Mouse (Mus musculus): ENCODE measurements around the gene Naglu. TPM values are rescaled to one million over a fixed set of nuclear protein-coding genes. Genes with fewer than 3 reads are reported as not detected.

Naglu gene
- polyA plus RNA-seq, 1 experiment from 2014 or later: 12.7 TPM

GRCm38 (mm10) chr11:101095314-101096024 lies 25.7 kb downstream of the Naglu start, which contains the start of gene Psmc3ip:
TSS of gene Psmc3ip (minus strand) at chr11:101095436.
- whole genome bisulfite sequencing: under 1% methylated on average over 43 of the region's 43 CpGs
- Histone ChIP-seq H3K36me3 (ENCODE audit: control insufficient read depth, insufficient read depth, low read length) (peaks cover 73% of the 10 kb centered on the region), H3K27ac (ENCODE audit: low read depth) (peak within 1 kb of the TSS; percentile 78), H3K4me3 (ENCODE audit: low read depth, low read length) (peak within 1 kb of the TSS; percentile 98), H3K9ac (ENCODE audit: low read length) (peak within 1 kb of the TSS; percentile 72), H3K4me2 (ENCODE audit: low read length) (peak within 1 kb of the TSS; percentile 95), H3K27me3 (replicated peaks; ENCODE audit: control insufficient read depth, insufficient read depth, low read length) (no peaks in the 10 kb centered on the region), H3K9me3 (ENCODE audit: control insufficient read depth, low read length) (no peaks in the 10 kb centered on the region), H3K4me1 (replicated peaks; ENCODE audit: control insufficient read depth, insufficient read depth, low read length) (peaks cover 7% of the 10 kb centered on the region)
- ATAC-seq (replicated peaks; ENCODE audit: low FRiP score, low TSS enrichment, low read depth): peak; percentile 94
- peak; percentile 95 for DNase-seq (ENCODE audit: low spot score)

DNA sequence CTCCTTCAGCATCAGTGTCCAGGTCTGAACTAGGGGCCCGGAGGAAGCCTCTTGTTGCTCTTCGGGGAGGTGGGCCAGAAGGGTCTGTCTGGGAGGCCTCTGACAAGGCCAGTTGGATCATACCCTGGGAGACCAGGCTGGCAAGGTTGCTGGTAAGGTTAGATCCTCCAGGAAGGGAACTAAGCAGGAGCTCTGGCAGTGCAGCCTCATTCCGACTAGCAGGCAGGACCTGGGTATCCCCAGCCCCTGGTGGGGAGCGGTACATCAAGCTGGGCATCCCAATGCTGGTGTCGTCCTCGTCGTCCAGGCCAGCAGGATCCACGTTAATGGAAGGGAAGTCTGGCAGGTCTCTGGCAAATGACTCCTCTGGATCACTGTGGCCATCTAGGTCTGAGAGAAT lies 28.4 kb downstream of the Naglu start:
- Histone ChIP-seq H3K9me3 (ENCODE audit: control insufficient read depth, low read length) (no peaks in the 10 kb centered on the region), H3K4me3 (ENCODE audit: low read depth, low read length) (no peak overlapping the region), H3K9ac (ENCODE audit: low read length) (no peak overlapping the region), H3K36me3 (ENCODE audit: control insufficient read depth, insufficient read depth, low read length) (peaks cover 71% of the 10 kb centered on the region), H3K27ac (ENCODE audit: low read depth) (no peak overlapping the region), H3K4me2 (ENCODE audit: low read length) (no peak overlapping the region), H3K4me1 (replicated peaks; ENCODE audit: control insufficient read depth, insufficient read depth, low read length) (peaks cover 7% of the 10 kb centered on the region), H3K27me3 (replicated peaks; ENCODE audit: control insufficient read depth, insufficient read depth, low read length) (no peaks in the 10 kb centered on the region)
- DNase-seq (ENCODE audit: low spot score) (no peak), ATAC-seq (replicated peaks; ENCODE audit: low FRiP score, low TSS enrichment, low read depth) (no peak)
- WGBS: 92% methylated on average over 8 of the region's 8 CpGs

DNA sequence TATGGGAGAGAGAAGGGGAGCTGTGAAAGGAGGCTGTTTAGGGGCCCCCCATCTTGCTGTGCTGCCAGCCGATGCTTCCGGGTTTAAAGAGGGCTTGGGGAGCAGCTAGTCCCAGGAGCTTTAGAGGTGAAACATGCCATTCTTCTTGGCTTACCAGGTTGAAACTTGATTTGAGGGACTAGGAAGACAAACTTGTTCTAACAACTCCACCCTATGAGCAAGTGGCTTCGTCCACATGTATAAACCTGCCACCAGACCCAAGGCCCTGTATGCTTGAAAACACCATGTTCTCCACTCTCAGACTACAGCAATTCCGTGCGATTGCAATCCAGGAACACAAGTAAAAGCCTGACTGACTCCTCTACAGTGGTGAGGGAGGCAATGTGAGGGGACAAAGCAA lies 33.2 kb downstream of the Naglu start:
- Histone ChIP-seq H3K9me3 (ENCODE audit: control insufficient read depth, low read length) (no peaks in the 10 kb centered on the region), H3K27ac (ENCODE audit: low read depth) (no peak overlapping the region), H3K27me3 (replicated peaks; ENCODE audit: control insufficient read depth, insufficient read depth, low read length) (no peaks in the 10 kb centered on the region), H3K4me3 (ENCODE audit: low read depth, low read length) (no peak overlapping the region), H3K36me3 (ENCODE audit: control insufficient read depth, insufficient read depth, low read length) (peaks cover 74% of the 10 kb centered on the region), H3K4me2 (ENCODE audit: low read length) (no peak overlapping the region), H3K4me1 (replicated peaks; ENCODE audit: control insufficient read depth, insufficient read depth, low read length) (no peaks in the 10 kb centered on the region), H3K9ac (ENCODE audit: low read length) (no peak overlapping the region)
- no peak for DNase-seq (ENCODE audit: low spot score)
- ATAC-seq (replicated peaks; ENCODE audit: low FRiP score, low TSS enrichment, low read depth): no peak
- 91% methylated on average over 5 of the region's 5 CpGs for WGBS

- Histone ChIP-seq H3K9ac (ENCODE audit: low read length) (no peak overlapping the region), H3K4me1 (replicated peaks; ENCODE audit: control insufficient read depth, insufficient read depth, low read length) (no peaks in the 10 kb centered on the region), H3K4me3 (ENCODE audit: low read depth, low read length) (no peak overlapping the region), H3K4me2 (ENCODE audit: low read length) (no peak overlapping the region), H3K9me3 (ENCODE audit: control insufficient read depth, low read length) (no peaks in the 10 kb centered on the region), H3K27ac (ENCODE audit: low read depth) (no peak overlapping the region), H3K36me3 (ENCODE audit: control insufficient read depth, insufficient read depth, low read length) (peaks cover 15% of the 10 kb centered on the region), H3K27me3 (replicated peaks; ENCODE audit: control insufficient read depth, insufficient read depth, low read length) (no peaks in the 10 kb centered on the region)
- DNase-seq (ENCODE audit: low spot score) (no peak), ATAC-seq (replicated peaks; ENCODE audit: low FRiP score, low TSS enrichment, low read depth) (no peak)
- WGBS: 82% methylated on average over 4 of the region's 4 CpGs
These were observed 39.5 kb downstream of the Naglu start for GRCm38 (mm10) chr11:101109351-101109750.

GRCm38 (mm10) chr11:101110708-101111107 lies 40.9 kb downstream of the Naglu start:
- 50% methylated on average over 5 of the region's 5 CpGs for WGBS
- no peak overlapping the region for H3K27ac ChIP-seq (ENCODE audit: low read depth)

DNA sequence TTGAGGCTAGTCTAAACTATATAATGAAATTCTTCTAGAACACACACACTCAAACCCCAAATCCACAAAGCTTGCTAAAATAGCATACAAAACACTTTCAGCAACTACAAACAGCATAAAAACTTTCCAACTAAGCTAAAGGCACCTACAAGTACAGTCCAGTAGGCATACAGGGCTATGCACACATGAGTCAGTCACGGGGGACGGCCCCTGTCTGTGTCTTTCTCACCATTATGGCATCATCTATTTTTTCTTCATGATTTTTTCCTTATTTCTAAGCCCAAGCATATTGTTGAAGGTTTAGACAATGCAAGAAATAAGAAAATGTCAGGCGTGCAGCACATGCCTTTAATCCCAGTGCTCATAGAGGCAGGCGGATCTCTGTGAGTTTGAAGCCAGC lies 41.4 kb downstream of the Naglu start:
- ATAC-seq (replicated peaks; ENCODE audit: low FRiP score, low TSS enrichment, low read depth) (no peak), DNase-seq (ENCODE audit: low spot score) (no peak)
- H3K27me3 ChIP-seq (replicated peaks; ENCODE audit: control insufficient read depth, insufficient read depth, low read length): no peaks in the 10 kb centered on the region
- no peak overlapping the region for H3K4me2 ChIP-seq (ENCODE audit: low read length)
- H3K9ac ChIP-seq (ENCODE audit: low read length): no peak overlapping the region
- no peaks in the 10 kb centered on the region for H3K4me1 ChIP-seq (replicated peaks; ENCODE audit: control insufficient read depth, insufficient read depth, low read length)
- no peaks in the 10 kb centered on the region for H3K9me3 ChIP-seq (ENCODE audit: control insufficient read depth, low read length)
- H3K27ac ChIP-seq (ENCODE audit: low read depth): no peak overlapping the region
- 86% methylated on average over 4 of the region's 4 CpGs for WGBS
- no peak overlapping the region for H3K4me3 ChIP-seq (ENCODE audit: low read depth, low read length)
- 0 out of 2 replicates have a peak, but pooled peaks cover 3% of the 10 kb centered on the region for H3K36me3 ChIP-seq (ENCODE audit: control insufficient read depth, insufficient read depth, low read length)

More at GRCm38 (mm10) chr11:101110708-101111107, 40.9 kb downstream of the Naglu start:
- no peaks in the 10 kb centered on the region for H3K9me3 ChIP-seq (ENCODE audit: control insufficient read depth, low read length)
- no peak overlapping the region for H3K4me3 ChIP-seq (ENCODE audit: low read depth, low read length)
- no peaks in the 10 kb centered on the region for H3K27me3 ChIP-seq (replicated peaks; ENCODE audit: control insufficient read depth, insufficient read depth, low read length)
- no peak overlapping the region for H3K9ac ChIP-seq (ENCODE audit: low read length)
- no peaks in the 10 kb centered on the region for H3K4me1 ChIP-seq (replicated peaks; ENCODE audit: control insufficient read depth, insufficient read depth, low read length)
- ATAC-seq (replicated peaks; ENCODE audit: low FRiP score, low TSS enrichment, low read depth) (no peak), DNase-seq (ENCODE audit: low spot score) (no peak)
- H3K36me3 ChIP-seq (ENCODE audit: control insufficient read depth, insufficient read depth, low read length): 0 out of 2 replicates have a peak, but pooled peaks cover 3% of the 10 kb centered on the region
- no peak overlapping the region for H3K4me2 ChIP-seq (ENCODE audit: low read length)

- 94% methylated on average over 3 of the region's 3 CpGs for WGBS
- H3K4me3 ChIP-seq (ENCODE audit: low read depth, low read length): no peak overlapping the region
- no peak for ATAC-seq (replicated peaks; ENCODE audit: low FRiP score, low TSS enrichment, low read depth)
These were observed 42.4 kb downstream of the Naglu start for GRCm38 (mm10) chr11:101112186-101112585.

GRCm38 (mm10) chr11:101115564-101115963 lies 45.8 kb downstream of the Naglu start:
- H3K4me3 ChIP-seq (ENCODE audit: low read depth, low read length): no peak overlapping the region
- no peak overlapping the region for H3K9ac ChIP-seq (ENCODE audit: low read length)
- H3K27me3 ChIP-seq (replicated peaks; ENCODE audit: control insufficient read depth, insufficient read depth, low read length): no peaks in the 10 kb centered on the region
- no peak for ATAC-seq (replicated peaks; ENCODE audit: low FRiP score, low TSS enrichment, low read depth)
- 82% methylated on average over 2 of the region's 2 CpGs for WGBS
- peaks cover 7% of the 10 kb centered on the region; the same call in 1 of the 2 replicates for H3K36me3 ChIP-seq (ENCODE audit: control insufficient read depth, insufficient read depth, low read length)
- H3K4me1 ChIP-seq (replicated peaks; ENCODE audit: control insufficient read depth, insufficient read depth, low read length): peaks cover 13% of the 10 kb centered on the region
- DNase-seq (ENCODE audit: low spot score): no peak
- H3K27ac ChIP-seq (ENCODE audit: low read depth): no peak overlapping the region
- no peak overlapping the region for H3K4me2 ChIP-seq (ENCODE audit: low read length)
- H3K9me3 ChIP-seq (ENCODE audit: control insufficient read depth, low read length): no peaks in the 10 kb centered on the region

More at GRCm38 (mm10) chr11:101112186-101112585, 42.4 kb downstream of the Naglu start:
- no peak overlapping the region for H3K9ac ChIP-seq (ENCODE audit: low read length)
- peaks cover 10% of the 10 kb centered on the region; the same call in 1 of the 2 replicates for H3K36me3 ChIP-seq (ENCODE audit: control insufficient read depth, insufficient read depth, low read length)
- no peak for DNase-seq (ENCODE audit: low spot score)
- no peak overlapping the region for H3K4me2 ChIP-seq (ENCODE audit: low read length)
- H3K27ac ChIP-seq (ENCODE audit: low read depth): no peak overlapping the region
- H3K9me3 ChIP-seq (ENCODE audit: control insufficient read depth, low read length): no peaks in the 10 kb centered on the region
- H3K4me1 ChIP-seq (replicated peaks; ENCODE audit: control insufficient read depth, insufficient read depth, low read length): no peaks in the 10 kb centered on the region
- H3K27me3 ChIP-seq (replicated peaks; ENCODE audit: control insufficient read depth, insufficient read depth, low read length): no peaks in the 10 kb centered on the region

- 26% methylated on average over 4 of the region's 4 CpGs for WGBS
- Histone ChIP-seq H3K4me2 (ENCODE audit: low read length) (peak overlapping the region; percentile 94), H3K4me1 (replicated peaks; ENCODE audit: control insufficient read depth, insufficient read depth, low read length) (peaks cover 20% of the 10 kb centered on the region), H3K4me3 (ENCODE audit: low read depth, low read length) (peak overlapping the region; percentile 95), H3K9me3 (ENCODE audit: control insufficient read depth, low read length) (no peaks in the 10 kb centered on the region), H3K36me3 (ENCODE audit: control insufficient read depth, insufficient read depth, low read length) (peaks cover 16% of the 10 kb centered on the region), H3K27me3 (replicated peaks; ENCODE audit: control insufficient read depth, insufficient read depth, low read length) (no peaks in the 10 kb centered on the region), H3K9ac (ENCODE audit: low read length) (peak overlapping the region; percentile 73; the same call in 1 of the 2 replicates), H3K27ac (ENCODE audit: low read depth) (no peak overlapping the region)
- DNase-seq (ENCODE audit: low spot score) (no peak), ATAC-seq (replicated peaks; ENCODE audit: low FRiP score, low TSS enrichment, low read depth) (no peak)
These were observed 48.3 kb downstream of the Naglu start for GRCm38 (mm10) chr11:101118105-101118504.
